Mouse (Mus musculus) stomach, postnatal 0 days (tissue): Measurements from ENCODE around the gene Zfp513. TPM values are rescaled to one million over a fixed set of nuclear protein-coding genes. Genes with fewer than 3 reads are reported as not detected.

Source experiments
- ATAC-seq: fragments of 200-750 bp; cut with Nextera tagmentation; 2 replicates; pipeline ENCODE4 v1.8.0; 2017; ENCODE audit not compliant: low FRiP score, low TSS enrichment
- DNase-seq: peaks from one replicate; pipeline ENCODE4 v3.0.0-alpha.2; 2016; ENCODE audit warnings: low spot score
- H3K27ac ChIP-seq: fragments of 300-500 bp; sonication (generic); replicated peaks from 2 replicates; pipeline ENCODE4 v1.5.1; 2014; ENCODE audit warnings: mild to moderate bottlenecking, control low read depth
- H3K27me3 ChIP-seq: fragments of 300-500 bp; sonication (generic); 2 replicates; pipeline ENCODE4 v1.6.1; 2014; ENCODE audit warnings: low read length; ENCODE audit not compliant: control insufficient read depth, insufficient read depth
- H3K36me3 ChIP-seq: fragments of 300-500 bp; sonication (generic); 2 replicates; pipeline ENCODE4 v1.6.1; 2014; ENCODE audit warnings: low read length, mixed read lengths; ENCODE audit not compliant: control insufficient read depth, insufficient read depth
- H3K4me1 ChIP-seq: fragments of 300-500 bp; sonication (generic); replicated peaks from 2 replicates; pipeline ENCODE4 v1.6.1; 2014; ENCODE audit warnings: antibody characterized with exemption; ENCODE audit not compliant: control insufficient read depth, insufficient read depth
- H3K4me2 ChIP-seq: fragments of 300-500 bp; sonication (generic); replicated peaks from 2 replicates; pipeline ENCODE4 v1.6.1; 2014; ENCODE audit warnings: low read depth, mild to moderate bottlenecking, control low read depth, moderate library complexity
- H3K4me3 ChIP-seq: fragments of 300-500 bp; sonication (generic); 2 replicates; pipeline ENCODE4 v1.5.1; 2014; ENCODE audit warnings: low read depth, low read length, control low read depth
- H3K9ac ChIP-seq: fragments of 300-500 bp; sonication (generic); 2 replicates; pipeline ENCODE4 v1.6.1; 2014; ENCODE audit warnings: mild to moderate bottlenecking, low read length, control low read depth, mixed read lengths
- H3K9me3 ChIP-seq: fragments of 300-500 bp; sonication (generic); 2 replicates; pipeline ENCODE4 v1.6.1; 2016; ENCODE audit warnings: low read length; ENCODE audit not compliant: control insufficient read depth
- CTCF ChIP-seq: IDR thresholded peaks from 2 replicates; pipeline ENCODE4 v1.5.1; 2016; ENCODE audit warnings: antibody characterized with exemption, low read depth, mild to moderate bottlenecking, moderate library complexity
- EP300 ChIP-seq: optimal IDR thresholded peaks from 2 replicates; pipeline ENCODE3; 2016; ENCODE audit warnings: antibody characterized with exemption
- WGBS: fragments of 180-500 bp; shearing (Covaris S2); extraction: QIAGEN DNeasy Blood & Tissue Kit; methylation state at CpG from one replicate; pipeline ENCODE4 v1.1.7; 2014; 5-methylcytosine and 5-hydroxymethylcytosine counted together
- polyA plus RNA-seq: library from polyadenylated mRNA; unstranded; fragments of >200 nt; fragmentation: Nextera tagmentation; extraction: Ambion mirVana; gene quantifications from 2 replicates; pipeline ENCODE4 v1.2.1, GENCODE M21; 2015

Zfp513 gene
- polyA plus RNA-seq, 1 experiment from 2014 or later = 4.8 TPM

DNA sequence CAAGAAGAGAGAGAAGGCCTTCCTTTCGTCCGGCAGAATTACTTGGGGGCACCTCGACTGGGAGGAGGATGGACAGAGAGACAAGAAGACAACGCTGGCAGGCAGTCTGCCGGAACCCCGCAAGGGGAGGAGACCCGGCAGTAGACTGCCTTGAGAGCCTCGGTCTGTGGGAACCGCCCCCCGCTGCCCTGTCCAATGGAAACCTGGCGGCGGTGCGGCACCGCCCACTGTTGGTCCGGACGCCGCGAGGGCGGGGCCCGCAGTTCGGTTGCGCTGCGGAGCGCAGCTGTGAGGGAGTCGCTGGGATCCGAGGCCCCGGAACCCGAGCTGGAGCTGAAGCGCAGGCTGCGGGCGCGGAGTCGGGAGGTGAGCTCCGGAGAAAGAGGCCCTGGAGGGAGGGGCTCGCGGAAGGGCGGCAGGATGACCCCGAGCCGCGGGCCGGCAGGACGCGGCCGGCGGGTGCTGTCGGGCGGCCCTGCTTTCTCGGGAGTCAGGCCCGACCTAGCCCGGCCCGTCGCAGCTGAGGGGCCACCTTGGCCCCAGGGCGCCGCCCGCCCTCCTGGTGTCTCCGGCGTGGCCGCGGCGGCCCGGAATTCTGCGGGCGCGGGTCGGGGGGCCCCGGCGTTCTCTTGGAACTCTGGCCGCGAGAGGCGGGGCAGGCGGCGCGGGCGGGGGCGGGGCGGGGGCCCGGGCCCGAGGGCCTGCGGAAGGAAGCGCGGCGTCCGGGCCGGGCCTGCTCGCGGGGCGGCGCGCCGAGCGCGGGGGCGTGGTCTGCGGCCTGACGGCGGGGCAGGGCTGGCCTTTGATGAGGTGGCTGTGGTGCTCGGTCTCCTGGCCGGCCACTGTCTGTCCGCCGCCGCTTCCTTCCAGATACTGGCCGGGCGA lies 38.8 kb upstream of the Zfp513 start, which contains the start of the genes Nrbp1 and Gm9970:
Gene Nrbp1, plus strand, starts transcription at position 228 of the 885 bp plus-strand sequence.
Gene Gm9970, minus strand, starts transcription at position 596 of the 885 bp plus-strand sequence.
- H3K4me3 ChIP-seq = peak within 1 kb of the TSS; percentile 96
- H3K27me3 ChIP-seq = no peaks in the 10 kb centered on the region
- peak; percentile 29; the same call in 1 of the 2 replicates for TF ChIP-seq CTCF
- no peak for TF ChIP-seq EP300
- 0 out of 2 replicates have a peak, but pooled peaks cover 2% of the 10 kb centered on the region for H3K4me1 ChIP-seq
- peak within 1 kb of the TSS; percentile 66 for H3K4me2 ChIP-seq
- ATAC-seq (peak; percentile 98), DNase-seq (peak; percentile 97)
- H3K9ac ChIP-seq = peak within 1 kb of the TSS; percentile 99
- peak within 1 kb of the TSS; percentile 99 for H3K27ac ChIP-seq
- H3K36me3 ChIP-seq = peaks cover 15% of the 10 kb centered on the region; the same call in 1 of the 2 replicates
- H3K9me3 ChIP-seq = no peaks in the 10 kb centered on the region
- WGBS = 1% methylated on average over 67 of the region's 103 CpGs

GRCm38 (mm10) chr5:31226641-31227040 lies 24.5 kb upstream of the Zfp513 start:
- TF ChIP-seq EP300 (no peak), CTCF (no peak)
- DNase-seq (no peak), ATAC-seq (no peak)
- no peak overlapping the region for H3K4me3 ChIP-seq
- no peaks in the 10 kb centered on the region for H3K9me3 ChIP-seq
- H3K36me3 ChIP-seq = no peaks in the 10 kb centered on the region
- 70% methylated on average over 1 of the region's 1 CpGs for WGBS
- H3K4me2 ChIP-seq = no peak overlapping the region
- no peaks in the 10 kb centered on the region for H3K27me3 ChIP-seq
- no peaks in the 10 kb centered on the region for H3K4me1 ChIP-seq
- H3K27ac ChIP-seq = no peak overlapping the region
- H3K9ac ChIP-seq = no peak overlapping the region

- DNase-seq (no peak), ATAC-seq (no peak)
- H3K9me3 ChIP-seq = no peaks in the 10 kb centered on the region
- H3K4me2 ChIP-seq = no peak overlapping the region
- H3K27ac ChIP-seq = no peak overlapping the region
- no peaks in the 10 kb centered on the region for H3K27me3 ChIP-seq
- no peak for TF ChIP-seq EP300
- no peak for TF ChIP-seq CTCF
- 0 out of 2 replicates have a peak, but pooled peaks cover 2% of the 10 kb centered on the region for H3K4me1 ChIP-seq
- H3K9ac ChIP-seq = no peak overlapping the region
- WGBS = 93% methylated on average over 9 of the region's 9 CpGs
- H3K4me3 ChIP-seq = no peak overlapping the region
- H3K36me3 ChIP-seq = no peaks in the 10 kb centered on the region
Measured at GRCm38 (mm10) chr5:31222696-31223095, 20.6 kb upstream of the Zfp513 start.

- no peaks in the 10 kb centered on the region for H3K9me3 ChIP-seq
- H3K9ac ChIP-seq = peak overlapping the region; percentile 80
- TF ChIP-seq EP300 (no peak), CTCF (peak; percentile 71)
- no peaks in the 10 kb centered on the region for H3K36me3 ChIP-seq
- peak overlapping the region; percentile 92 for H3K4me3 ChIP-seq
- H3K4me2 ChIP-seq = peak overlapping the region; percentile 85
- WGBS = 15% methylated on average over 11 of the region's 11 CpGs
- H3K27ac ChIP-seq = peak overlapping the region; percentile 94
- H3K27me3 ChIP-seq = no peaks in the 10 kb centered on the region
- no peak for ATAC-seq
- H3K4me1 ChIP-seq = 0 out of 2 replicates have a peak, but pooled peaks cover 2% of the 10 kb centered on the region
- peak; percentile 57 for DNase-seq
Measured at GRCm38 (mm10) chr5:31221304-31221945, 19.3 kb upstream of the Zfp513 start.

DNA sequence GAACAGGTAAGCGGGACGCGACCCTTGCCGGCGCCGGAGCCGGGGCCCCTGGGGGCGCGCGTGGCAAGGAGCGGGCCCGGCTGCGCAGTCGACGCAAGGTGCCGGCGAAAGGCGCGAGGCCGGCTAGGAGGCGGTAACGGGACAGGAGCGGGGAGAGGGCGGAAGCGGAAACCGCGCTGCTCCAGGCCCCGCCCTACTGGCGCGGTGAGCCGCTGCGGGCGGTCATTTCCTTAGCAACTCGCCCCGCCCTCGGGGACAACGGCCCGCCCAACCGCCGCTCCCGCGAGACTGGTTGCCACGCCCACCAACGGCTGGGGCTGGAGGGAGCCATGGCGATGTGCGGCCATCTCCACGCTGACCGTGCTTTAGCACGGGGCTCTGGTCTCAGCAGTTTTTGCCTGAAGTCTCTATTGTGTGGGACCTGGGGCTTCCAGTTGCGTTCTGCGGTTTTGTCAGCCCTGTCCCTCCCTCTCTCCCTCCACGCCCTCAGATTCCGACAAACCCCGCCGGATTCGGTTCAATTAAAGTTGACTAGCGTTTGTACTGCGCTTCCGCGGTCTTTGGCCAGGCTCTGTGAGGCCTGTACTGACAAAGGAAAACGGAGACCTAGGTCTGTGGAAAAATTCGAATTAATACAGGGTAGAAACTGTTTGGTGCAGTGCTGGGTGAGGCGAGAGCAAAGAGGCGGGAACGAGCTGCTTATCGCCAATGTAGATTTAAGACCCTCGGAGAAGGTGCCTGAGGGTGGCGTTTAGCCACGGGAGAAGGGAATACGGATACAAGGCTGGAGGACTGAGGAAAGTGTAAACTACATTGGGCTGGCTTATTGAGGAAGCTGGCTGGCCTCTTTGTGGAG lies 18.6 kb upstream of the Zfp513 start, which contains the start of gene Ppm1g:
Gene Ppm1g, minus strand, starts transcription at position 240 of the 856 bp plus-strand sequence.
- TF ChIP-seq CTCF (no peak), EP300 (peak; percentile 72)
- Histone ChIP-seq H3K36me3 (no peaks in the 10 kb centered on the region), H3K9ac (peak within 1 kb of the TSS; percentile 84), H3K9me3 (no peaks in the 10 kb centered on the region), H3K27ac (peak within 1 kb of the TSS; percentile 94), H3K27me3 (no peaks in the 10 kb centered on the region), H3K4me3 (peak within 1 kb of the TSS; percentile 92), H3K4me1 (0 out of 2 replicates have a peak, but pooled peaks cover 2% of the 10 kb centered on the region), H3K4me2 (peak within 1 kb of the TSS; percentile 93)
- peak; percentile 98 for DNase-seq
- peak; percentile 98 for ATAC-seq
- WGBS = under 1% methylated on average over 70 of the region's 70 CpGs
